Mouse (Mus musculus): ENCODE measurements around the gene Ppp6r1. TPM values are rescaled to one million over a fixed set of nuclear protein-coding genes. Genes with fewer than 3 reads are reported as not detected.
A peak's percentile ranks its signal among the peaks of the same experiment; 100 is the strongest.

Ppp6r1 gene
- polyA plus RNA-seq, 1 experiment from 2014 or later = 9.0 TPM

GRCm38 (mm10) chr7:4656818-4657217, 2.0 kb downstream of the Ppp6r1 start:
- H3K4me3 ChIP-seq (replicated peaks) = peak overlapping the region; percentile 95; the same call in 1 of the 2 replicates
- H3K27ac ChIP-seq = no peak overlapping the region
- H3K9ac ChIP-seq = no peak overlapping the region
- peak overlapping the region; percentile 83 for H3K4me2 ChIP-seq
- 29% methylated on average over 1 of the region's 1 CpGs for WGBS
- ATAC-seq (ENCODE audit: insufficient read depth, low FRiP score, low read depth) = no peak
- H3K4me1 ChIP-seq = peaks cover 46% of the 10 kb centered on the region
- H3K36me3 ChIP-seq = 0 out of 2 replicates have a peak, but pooled peaks cover 6% of the 10 kb centered on the region
- H3K27me3 ChIP-seq (replicated peaks) = no peaks in the 10 kb centered on the region
- no peaks in the 10 kb centered on the region for H3K9me3 ChIP-seq

- Histone ChIP-seq H3K4me1 (peaks cover 46% of the 10 kb centered on the region), H3K4me2 (0 out of 2 replicates have a peak overlapping the region, but pooled peaks have one; percentile 4), H3K36me3 (0 out of 2 replicates have a peak, but pooled peaks cover 9% of the 10 kb centered on the region), H3K9me3 (no peaks in the 10 kb centered on the region), H3K4me3 (replicated peaks) (no peak overlapping the region), H3K9ac (no peak overlapping the region), H3K27ac (no peak overlapping the region), H3K27me3 (replicated peaks) (no peaks in the 10 kb centered on the region)
- 91% methylated on average over 1 of the region's 1 CpGs for WGBS
- no peak for ATAC-seq (ENCODE audit: insufficient read depth, low FRiP score, low read depth)
These were observed 2.9 kb downstream of the Ppp6r1 start for GRCm38 (mm10) chr7:4655916-4656315.

GRCm38 (mm10) chr7:4655393-4655792, 3.4 kb downstream of the Ppp6r1 start:
- Histone ChIP-seq H3K4me2 (no peak overlapping the region), H3K9me3 (no peaks in the 10 kb centered on the region), H3K27me3 (replicated peaks) (no peaks in the 10 kb centered on the region), H3K27ac (no peak overlapping the region), H3K4me3 (replicated peaks) (no peak overlapping the region), H3K9ac (no peak overlapping the region), H3K4me1 (peaks cover 46% of the 10 kb centered on the region), H3K36me3 (0 out of 2 replicates have a peak, but pooled peaks cover 9% of the 10 kb centered on the region)
- 77% methylated on average over 4 of the region's 4 CpGs for WGBS
- no peak for ATAC-seq (ENCODE audit: insufficient read depth, low FRiP score, low read depth)

- H3K4me2 ChIP-seq = peak overlapping the region; percentile 29; the same call in 1 of the 2 replicates
- H3K4me3 ChIP-seq (replicated peaks) = no peak overlapping the region
- 82% methylated on average over 2 of the region's 2 CpGs for WGBS
- peak overlapping the region; percentile 62 for H3K27ac ChIP-seq
- no peak overlapping the region for H3K9ac ChIP-seq
- H3K36me3 ChIP-seq = 0 out of 2 replicates have a peak, but pooled peaks cover 9% of the 10 kb centered on the region
- peaks cover 42% of the 10 kb centered on the region for H3K4me1 ChIP-seq
- no peaks in the 10 kb centered on the region for H3K9me3 ChIP-seq
- no peaks in the 10 kb centered on the region for H3K27me3 ChIP-seq (replicated peaks)
- no peak for ATAC-seq (ENCODE audit: insufficient read depth, low FRiP score, low read depth)
These were observed 4.6 kb downstream of the Ppp6r1 start for GRCm38 (mm10) chr7:4654221-4654620.

- Histone ChIP-seq H3K4me3 (replicated peaks) (no peak overlapping the region), H3K27ac (peak overlapping the region; percentile 62), H3K9ac (no peak overlapping the region), H3K36me3 (0 out of 2 replicates have a peak, but pooled peaks cover 9% of the 10 kb centered on the region), H3K27me3 (replicated peaks) (no peaks in the 10 kb centered on the region), H3K4me1 (peaks cover 42% of the 10 kb centered on the region), H3K9me3 (no peaks in the 10 kb centered on the region), H3K4me2 (peak overlapping the region; percentile 29; the same call in 1 of the 2 replicates)
- 75% methylated on average over 7 of the region's 7 CpGs for WGBS
- no peak for ATAC-seq (ENCODE audit: insufficient read depth, low FRiP score, low read depth)
These were observed 5.0 kb downstream of the Ppp6r1 start for GRCm38 (mm10) chr7:4653780-4654179.

- 73% methylated on average over 5 of the region's 5 CpGs for WGBS
- no peak overlapping the region for H3K9ac ChIP-seq
- H3K27me3 ChIP-seq (replicated peaks) = no peaks in the 10 kb centered on the region
- 0 out of 2 replicates have a peak overlapping the region, but pooled peaks have one; percentile 35 for H3K27ac ChIP-seq
- no peak overlapping the region for H3K4me2 ChIP-seq
- H3K4me1 ChIP-seq = peaks cover 42% of the 10 kb centered on the region
- no peak overlapping the region for H3K4me3 ChIP-seq (replicated peaks)
- H3K9me3 ChIP-seq = no peaks in the 10 kb centered on the region
- H3K36me3 ChIP-seq = 0 out of 2 replicates have a peak, but pooled peaks cover 9% of the 10 kb centered on the region
- ATAC-seq (ENCODE audit: insufficient read depth, low FRiP score, low read depth) = no peak
These were observed 5.5 kb downstream of the Ppp6r1 start for GRCm38 (mm10) chr7:4653351-4653750.

GRCm38 (mm10) chr7:4652726-4653125, 6.1 kb downstream of the Ppp6r1 start:
- Histone ChIP-seq H3K4me1 (peaks cover 38% of the 10 kb centered on the region), H3K4me2 (no peak overlapping the region), H3K27me3 (replicated peaks) (no peaks in the 10 kb centered on the region), H3K36me3 (0 out of 2 replicates have a peak, but pooled peaks cover 9% of the 10 kb centered on the region), H3K9me3 (no peaks in the 10 kb centered on the region), H3K9ac (no peak overlapping the region), H3K27ac (no peak overlapping the region), H3K4me3 (replicated peaks) (no peak overlapping the region)
- 80% methylated on average over 5 of the region's 5 CpGs for WGBS
- no peak for ATAC-seq (ENCODE audit: insufficient read depth, low FRiP score, low read depth)

GRCm38 (mm10) chr7:4651581-4651980, 7.2 kb downstream of the Ppp6r1 start:
- Histone ChIP-seq H3K9me3 (no peaks in the 10 kb centered on the region), H3K4me1 (peaks cover 27% of the 10 kb centered on the region), H3K4me3 (replicated peaks) (no peak overlapping the region), H3K9ac (no peak overlapping the region), H3K27me3 (replicated peaks) (no peaks in the 10 kb centered on the region), H3K4me2 (no peak overlapping the region), H3K27ac (no peak overlapping the region), H3K36me3 (peaks cover 12% of the 10 kb centered on the region; the same call in 1 of the 2 replicates)
- no peak for ATAC-seq (ENCODE audit: insufficient read depth, low FRiP score, low read depth)
- WGBS = 69% methylated on average over 8 of the region's 8 CpGs

- no peak overlapping the region for H3K4me2 ChIP-seq
- no peaks in the 10 kb centered on the region for H3K27me3 ChIP-seq (replicated peaks)
- H3K36me3 ChIP-seq = peaks cover 28% of the 10 kb centered on the region
- no peak for ATAC-seq (ENCODE audit: insufficient read depth, low FRiP score, low read depth)
- no peak overlapping the region for H3K27ac ChIP-seq
- no peak overlapping the region for H3K4me3 ChIP-seq (replicated peaks)
- H3K9me3 ChIP-seq = no peaks in the 10 kb centered on the region
- H3K9ac ChIP-seq = no peak overlapping the region
- 88% methylated on average over 2 of the region's 2 CpGs for WGBS
- 0 out of 2 replicates have a peak, but pooled peaks cover 4% of the 10 kb centered on the region for H3K4me1 ChIP-seq
These were observed 10.8 kb downstream of the Ppp6r1 start for GRCm38 (mm10) chr7:4647992-4648391.

- Histone ChIP-seq H3K4me3 (replicated peaks) (no peak overlapping the region), H3K4me1 (no peaks in the 10 kb centered on the region), H3K9ac (no peak overlapping the region), H3K4me2 (no peak overlapping the region), H3K9me3 (no peaks in the 10 kb centered on the region), H3K36me3 (peaks cover 34% of the 10 kb centered on the region), H3K27ac (no peak overlapping the region), H3K27me3 (replicated peaks) (no peaks in the 10 kb centered on the region)
- no peak for ATAC-seq (ENCODE audit: insufficient read depth, low FRiP score, low read depth)
- 40% methylated on average over 6 of the region's 6 CpGs for WGBS
These were observed 11.5 kb downstream of the Ppp6r1 start for GRCm38 (mm10) chr7:4647291-4647690.

- no peak overlapping the region for H3K4me2 ChIP-seq
- H3K4me1 ChIP-seq = no peaks in the 10 kb centered on the region
- H3K27me3 ChIP-seq (replicated peaks) = no peaks in the 10 kb centered on the region
- WGBS = 88% methylated on average over 3 of the region's 3 CpGs
- H3K36me3 ChIP-seq = peaks cover 38% of the 10 kb centered on the region
- H3K4me3 ChIP-seq (replicated peaks) = no peak overlapping the region
- no peak for ATAC-seq (ENCODE audit: insufficient read depth, low FRiP score, low read depth)
- no peak overlapping the region for H3K9ac ChIP-seq
- no peaks in the 10 kb centered on the region for H3K9me3 ChIP-seq
- no peak overlapping the region for H3K27ac ChIP-seq
These were observed 12.0 kb downstream of the Ppp6r1 start for GRCm38 (mm10) chr7:4646806-4647205.

- Histone ChIP-seq H3K9me3 (no peaks in the 10 kb centered on the region), H3K27ac (no peak overlapping the region), H3K4me1 (no peaks in the 10 kb centered on the region), H3K4me3 (replicated peaks) (no peak overlapping the region), H3K36me3 (peaks cover 65% of the 10 kb centered on the region), H3K27me3 (replicated peaks) (no peaks in the 10 kb centered on the region), H3K4me2 (no peak overlapping the region), H3K9ac (no peak overlapping the region)
- no peak for ATAC-seq (ENCODE audit: insufficient read depth, low FRiP score, low read depth)
- 96% methylated on average over 6 of the region's 6 CpGs for WGBS
These were observed 15.6 kb downstream of the Ppp6r1 start for GRCm38 (mm10) chr7:4643225-4643624.

- no peaks in the 10 kb centered on the region for H3K27me3 ChIP-seq (replicated peaks)
- H3K4me3 ChIP-seq (replicated peaks) = no peak overlapping the region
- no peak for ATAC-seq (ENCODE audit: insufficient read depth, low FRiP score, low read depth)
- H3K9me3 ChIP-seq = no peaks in the 10 kb centered on the region
- H3K36me3 ChIP-seq = peaks cover 68% of the 10 kb centered on the region
- no peak overlapping the region for H3K27ac ChIP-seq
- no peak overlapping the region for H3K9ac ChIP-seq
- no peak overlapping the region for H3K4me2 ChIP-seq
- no peaks in the 10 kb centered on the region for H3K4me1 ChIP-seq
- WGBS = 76% methylated on average over 7 of the region's 7 CpGs
These were observed 16.9 kb downstream of the Ppp6r1 start for GRCm38 (mm10) chr7:4641956-4642355.
